ENCODE assay signal across 34 mouse cellular contexts in genomic region chr7:16631932-16632331, GRCm38 (mm10). TPM values are rescaled to one million over a fixed set of nuclear protein-coding genes. Genes with fewer than 3 reads are reported as not detected.
DNase-seq lines count a peak whose midpoint lies in the region; ATAC-seq and TF ChIP-seq lines count a peak whose summit lies in the region.
"Had no signal": no experiment of that assay in that cellular context is flagged by ENCODE, and none has a peak within 500 bp of the region (broad histone marks: within the 10 kb centered on the region; RNA-seq: fewer than 3 reads in every experiment).

No protein-coding gene starts in this region.

- WGBS in forebrain, postnatal 0 days: 72% methylated on average over 4 of the region's 4 CpGs
- WGBS in forebrain, embryonic 15.5 days: 78% methylated on average over 4 of the region's 4 CpGs
- WGBS in liver, postnatal 0 days (ENCODE audit: insufficient replicate concordance): 66% methylated on average over 4 of the region's 4 CpGs
- 61% methylated on average over 4 of the region's 4 CpGs for WGBS in liver, embryonic 11.5 days
- WGBS in midbrain, embryonic 10.5 days: 69% methylated on average over 4 of the region's 4 CpGs
- WGBS in lung, adult 2 months: 69% methylated on average over 4 of the region's 4 CpGs

- H3K4me2 ChIP-seq in forebrain, postnatal 0 days (ENCODE audit: low read depth): no peak overlapping the region
- H3K4me2 ChIP-seq in forebrain, embryonic 15.5 days (replicated peaks): no peak overlapping the region
- no peak overlapping the region for H3K4me2 ChIP-seq in liver, postnatal 0 days (ENCODE audit: low read depth, low read length)
- H3K4me2 ChIP-seq in liver, embryonic 11.5 days: no peak overlapping the region
- H3K4me2 ChIP-seq: embryonic facial prominence, embryonic 12.5 days; forebrain, embryonic 12.5 days; hindbrain, embryonic 12.5 days; limb, embryonic 12.5 days; liver, embryonic 13.5 days; midbrain, embryonic 15.5 days; stomach, embryonic 15.5 days had no signal

- H3K27me3 ChIP-seq in forebrain, postnatal 0 days (ENCODE audit: insufficient read depth, low read length): no peaks in the 10 kb centered on the region; the same call in 1 of the 2 replicates
- H3K27me3 ChIP-seq in forebrain, embryonic 15.5 days: no peaks in the 10 kb centered on the region
- H3K27me3 ChIP-seq in liver, postnatal 0 days (ENCODE audit: insufficient read depth, low read length): no peaks in the 10 kb centered on the region
- H3K27me3 ChIP-seq in liver, embryonic 11.5 days (replicated peaks; ENCODE audit: control insufficient read depth, insufficient read depth, low read length): no peaks in the 10 kb centered on the region; the same call in 1 of the 2 replicates
- H3K27me3 ChIP-seq in midbrain, embryonic 10.5 days (ENCODE audit: low read depth, poor library complexity, severe bottlenecking): no peaks in the 10 kb centered on the region
- H3K27me3 ChIP-seq: embryonic facial prominence, embryonic 12.5 days; hindbrain, embryonic 12.5 days; liver, embryonic 13.5 days; midbrain, embryonic 15.5 days; stomach, embryonic 15.5 days had no signal

- no peak for ATAC-seq in forebrain, postnatal 0 days
- no peak for ATAC-seq in forebrain, embryonic 15.5 days (replicated peaks)
- no peak for ATAC-seq in liver, postnatal 0 days
- no peak for ATAC-seq in liver, embryonic 11.5 days (replicated peaks; ENCODE audit: low FRiP score)
- ATAC-seq in erythroid progenitor cell, adult 5-6 weeks (replicated peaks; ENCODE audit: low FRiP score, poor library complexity, severe bottlenecking): no peak
- ATAC-seq: midbrain, embryonic 15.5 days had no signal

- no peak for TF ChIP-seq POLR2A in lung, adult 2 months (IDR thresholded peaks at IDR 0.05; ENCODE audit: borderline replicate concordance, extremely low read depth, low read depth, low read length)

- H3K36me3 ChIP-seq in forebrain, postnatal 0 days (ENCODE audit: insufficient read depth): no peaks in the 10 kb centered on the region
- H3K36me3 ChIP-seq in forebrain, embryonic 15.5 days: no peaks in the 10 kb centered on the region
- H3K36me3 ChIP-seq in liver, postnatal 0 days (replicated peaks; ENCODE audit: insufficient read depth, low read length): no peaks in the 10 kb centered on the region
- no peaks in the 10 kb centered on the region for H3K36me3 ChIP-seq in liver, embryonic 11.5 days (ENCODE audit: control insufficient read depth, insufficient read depth, low read length)
- H3K36me3 ChIP-seq in midbrain, embryonic 10.5 days: no peaks in the 10 kb centered on the region
- H3K36me3 ChIP-seq: embryonic facial prominence, embryonic 12.5 days; forebrain, embryonic 12.5 days; hindbrain, embryonic 12.5 days; limb, embryonic 12.5 days; liver, embryonic 13.5 days; midbrain, embryonic 15.5 days; stomach, embryonic 15.5 days had no signal

- 0 out of 2 replicates have a peak, but pooled peaks have one; percentile 11 for TF ChIP-seq CTCF in forebrain, postnatal 0 days (IDR thresholded peaks at IDR 0.05; ENCODE audit: low read depth)
- TF ChIP-seq CTCF in liver, postnatal 0 days (IDR thresholded peaks at IDR 0.05; ENCODE audit: low read depth): 0 out of 2 replicates have a peak, but pooled peaks have one; percentile 6
- TF ChIP-seq CTCF in lung, adult 2 months (IDR thresholded peaks at IDR 0.05; ENCODE audit: insufficient read depth, low read length): no peak

- DNase-seq in forebrain, postnatal 0 days: no peak
- no peak for DNase-seq in liver, postnatal 0 days
- no peak for DNase-seq in liver, embryonic 11.5 days (ENCODE audit: low spot score)
- DNase-seq in ZHBTc4 (ENCODE audit: low read depth, low spot score): peak; percentile 43
- no peak for DNase-seq in midbrain, embryonic 10.5 days (ENCODE audit: low spot score)
- DNase-seq in lung, adult 2 months: no peak
- DNase-seq: adrenal gland, adult 2 months; cerebellum, adult 18-20 months; cerebellum, postnatal 25 days; gastrocnemius, postnatal 25 days; heart, adult 2 months; kidney, adult 11 months; layer of hippocampus, postnatal 36 days; liver, embryonic 13.5 days; lung, postnatal 4 days; right cerebral cortex, postnatal 4 days had no signal

- H3K4me3 ChIP-seq in forebrain, postnatal 0 days (ENCODE audit: low read depth, low read length): no peak overlapping the region
- no peak overlapping the region for H3K4me3 ChIP-seq in forebrain, embryonic 15.5 days
- no peak overlapping the region for H3K4me3 ChIP-seq in liver, postnatal 0 days (ENCODE audit: low read depth, low read length)
- H3K4me3 ChIP-seq in liver, embryonic 11.5 days (ENCODE audit: low read depth, low read length): no peak overlapping the region
- H3K4me3 ChIP-seq in midbrain, embryonic 10.5 days: no peak overlapping the region
- no peak overlapping the region for H3K4me3 ChIP-seq in lung, adult 2 months (replicated peaks; ENCODE audit: extremely low read depth, low read depth, low read length)
- H3K4me3 ChIP-seq: embryonic facial prominence, embryonic 12.5 days; forebrain, embryonic 12.5 days; heart, adult 2 months; hindbrain, embryonic 12.5 days; limb, embryonic 12.5 days; liver, embryonic 13.5 days; midbrain, embryonic 15.5 days; myocyte; stomach, embryonic 15.5 days had no signal

- H3K27ac ChIP-seq in forebrain, postnatal 0 days (ENCODE audit: low read depth, low read length): no peak overlapping the region
- no peak overlapping the region for H3K27ac ChIP-seq in forebrain, embryonic 15.5 days (replicated peaks)
- H3K27ac ChIP-seq in liver, postnatal 0 days (ENCODE audit: low read depth): no peak overlapping the region
- H3K27ac ChIP-seq in liver, embryonic 11.5 days (ENCODE audit: low read depth, low read length): no peak overlapping the region
- no peak overlapping the region for H3K27ac ChIP-seq in midbrain, embryonic 10.5 days (replicated peaks)
- H3K27ac ChIP-seq: embryonic facial prominence, embryonic 12.5 days; forebrain, embryonic 12.5 days; heart, adult 2 months; hindbrain, embryonic 12.5 days; limb, embryonic 12.5 days; liver, embryonic 13.5 days; midbrain, embryonic 15.5 days; stomach, embryonic 15.5 days had no signal

- no peak overlapping the region for H3K9ac ChIP-seq in forebrain, postnatal 0 days
- no peak overlapping the region for H3K9ac ChIP-seq in forebrain, embryonic 15.5 days (replicated peaks)
- no peak overlapping the region for H3K9ac ChIP-seq in liver, postnatal 0 days (replicated peaks)
- no peak overlapping the region for H3K9ac ChIP-seq in liver, embryonic 11.5 days (ENCODE audit: low read depth, low read length)
- H3K9ac ChIP-seq: embryonic facial prominence, embryonic 12.5 days; forebrain, embryonic 12.5 days; hindbrain, embryonic 12.5 days; limb, embryonic 12.5 days; liver, embryonic 13.5 days; midbrain, embryonic 15.5 days; stomach, embryonic 15.5 days had no signal

- no peaks in the 10 kb centered on the region for H3K9me3 ChIP-seq in forebrain, postnatal 0 days (ENCODE audit: low read length)
- H3K9me3 ChIP-seq in forebrain, embryonic 15.5 days: no peaks in the 10 kb centered on the region
- H3K9me3 ChIP-seq in liver, postnatal 0 days (ENCODE audit: low read length): no peaks in the 10 kb centered on the region
- H3K9me3 ChIP-seq in liver, embryonic 11.5 days (ENCODE audit: control insufficient read depth, low read length): no peaks in the 10 kb centered on the region; the same call in 1 of the 2 replicates
- peaks cover 4% of the 10 kb centered on the region for H3K9me3 ChIP-seq in midbrain, embryonic 10.5 days (replicated peaks)
- H3K9me3 ChIP-seq: embryonic facial prominence, embryonic 12.5 days; forebrain, embryonic 12.5 days; hindbrain, embryonic 12.5 days; limb, embryonic 12.5 days; liver, embryonic 13.5 days; midbrain, embryonic 15.5 days; stomach, embryonic 15.5 days had no signal

- H3K4me1 ChIP-seq in forebrain, postnatal 0 days (ENCODE audit: insufficient read depth): no peaks in the 10 kb centered on the region
- no peaks in the 10 kb centered on the region; the same call in 1 of the 2 replicates for H3K4me1 ChIP-seq in forebrain, embryonic 15.5 days
- no peaks in the 10 kb centered on the region for H3K4me1 ChIP-seq in liver, postnatal 0 days (ENCODE audit: insufficient read depth)
- no peaks in the 10 kb centered on the region for H3K4me1 ChIP-seq in liver, embryonic 11.5 days (replicated peaks; ENCODE audit: control insufficient read depth, insufficient read depth, low read length)
- H3K4me1 ChIP-seq in midbrain, embryonic 10.5 days: peaks cover 12% of the 10 kb centered on the region
- no peaks in the 10 kb centered on the region for H3K4me1 ChIP-seq in lung, adult 2 months (ENCODE audit: control insufficient read depth, insufficient read depth, low read length)
- H3K4me1 ChIP-seq: forebrain, embryonic 12.5 days; hindbrain, embryonic 12.5 days; limb, embryonic 12.5 days; liver, embryonic 13.5 days; stomach, embryonic 15.5 days had no signal

- no peak for TF ChIP-seq EP300 in liver, postnatal 0 days (IDR thresholded peaks at IDR 0.05; ENCODE audit: low read depth)

RNA-seq across cellular contexts. Expression of gene Arhgap35, which starts 17.1 kb away (rescaled TPM):
- total RNA-seq in forebrain, postnatal 0 days (2014; rRNA removed): 133 and 149 TPM in 2 replicates
- polyA plus RNA-seq in forebrain, postnatal 0 days (2015; fragmentation: Nextera tagmentation; extraction: Ambion mirVana): 20.6 and 27.0 TPM in 2 replicates
- 37.5 and 38.9 TPM in 2 replicates for polyA plus RNA-seq in forebrain, embryonic 15.5 days (2015; fragmentation: Nextera tagmentation; extraction: Ambion mirVana)
- polyA plus RNA-seq in liver, postnatal 0 days (2015; fragmentation: Nextera tagmentation; extraction: Ambion mirVana): 2.4 and 2.7 TPM in 2 replicates
- polyA plus RNA-seq in liver, embryonic 11.5 days (2014; fragmentation: Nextera tagmentation; extraction: Ambion mirVana): 9.1 and 11.5 TPM in 2 replicates
- 25.4 and 31.0 TPM in 2 replicates for polyA plus RNA-seq in midbrain, embryonic 10.5 days (2016; fragmentation: Nextera tagmentation; extraction: Ambion mirVana)
- total RNA-seq in erythroid progenitor cell, adult 5-6 weeks (2015; ENCODE audit: low replicate concordance): 1.8 and 2.9 TPM in 2 replicates
- 2.3 TPM in 2 replicates for total RNA-seq in erythroid progenitor cell, adult 5-6 weeks (2017; ENCODE audit: low replicate concordance)
- polyA plus RNA-seq in lung, adult 2 months (2012; rRNA removed): 22.3 and 27.2 TPM in 2 replicates

RNA-seq across cellular contexts. Expression of gene Ceacam15, which starts 43.6 kb away (rescaled TPM):
- not detected in 2 replicates for total RNA-seq in forebrain, postnatal 0 days (2014; rRNA removed)
- not detected in 2 replicates for polyA plus RNA-seq in forebrain, postnatal 0 days (2015; fragmentation: Nextera tagmentation; extraction: Ambion mirVana)
- not detected in 2 replicates for polyA plus RNA-seq in forebrain, embryonic 15.5 days (2015; fragmentation: Nextera tagmentation; extraction: Ambion mirVana)
- polyA plus RNA-seq in liver, postnatal 0 days (2015; fragmentation: Nextera tagmentation; extraction: Ambion mirVana): not detected in 2 replicates
- not detected in 2 replicates for polyA plus RNA-seq in liver, embryonic 11.5 days (2014; fragmentation: Nextera tagmentation; extraction: Ambion mirVana)
- 0.10 TPM in 1 of 2 replicates, not detected in the other for polyA plus RNA-seq in midbrain, embryonic 10.5 days (2016; fragmentation: Nextera tagmentation; extraction: Ambion mirVana)
- not detected in 2 replicates for total RNA-seq in erythroid progenitor cell, adult 5-6 weeks (2015; ENCODE audit: low replicate concordance)
- total RNA-seq in erythroid progenitor cell, adult 5-6 weeks (2017; ENCODE audit: low replicate concordance): not detected in 2 replicates
- not detected in 2 replicates for polyA plus RNA-seq in lung, adult 2 months (2012; rRNA removed)
- total RNA-seq: adrenal gland, adult 2 months; CH12.LX; gastrocnemius, postnatal 25 days; heart, adult 2 months; heart, postnatal 25 days; layer of hippocampus, adult 18-20 months; layer of hippocampus, postnatal 36 days; left cerebral cortex, postnatal 10 days; megakaryocyte-erythroid progenitor cell, adult 5-6 weeks had no signal
- polyA plus RNA-seq: adrenal gland, adult 2 months; embryonic facial prominence, embryonic 12.5 days; forebrain, embryonic 12.5 days; hindbrain, embryonic 12.5 days; kidney, embryonic 16.5 days; limb, embryonic 12.5 days; liver, embryonic 13.5 days; lung, embryonic 16.5 days; midbrain, embryonic 15.5 days; myocyte; neural tube, embryonic 14.5 days; stomach, embryonic 15.5 days; urinary bladder, adult 2 months had no signal
